Mouse (Mus musculus) myocyte (in vitro differentiated cells): ENCODE results near the gene Tecpr1.

Experiments
- E2F4 ChIP-seq: IDR thresholded peaks from one replicate; pipeline ENCODE4 v1.6.1; 2011; ENCODE audit warnings: mild to moderate bottlenecking, control low read depth, moderate library complexity; ENCODE audit not compliant: insufficient read depth
- MAX ChIP-seq: IDR thresholded peaks from one replicate; pipeline ENCODE4 v1.6.1; 2011; ENCODE audit warnings: low read depth, mild to moderate bottlenecking, control low read depth
- MYOD1 ChIP-seq, 3 experiments: IDR thresholded peaks; one replicate each; pipeline ENCODE4 v1.6.1; 2011; ENCODE audit warnings: control low read depth in 2 of 3, low read depth in 2 of 3, mild to moderate bottlenecking in 2 of 3, moderate library complexity in 1 of 3; ENCODE audit not compliant: insufficient read length in 2 of 3, control insufficient read depth in 1 of 3
- MYOG ChIP-seq, 3 experiments: IDR thresholded peaks; one replicate each; pipeline ENCODE4 v1.6.1; 2011; ENCODE audit warnings: control low read depth in 2 of 3, low read depth in 2 of 3, mild to moderate bottlenecking in 2 of 3; ENCODE audit not compliant: insufficient read length in 2 of 3, control insufficient read depth in 1 of 3, insufficient read depth in 1 of 3
- POLR2A ChIP-seq: IDR thresholded peaks from one replicate; pipeline ENCODE4 v1.6.1; 2011; ENCODE audit warnings: low read depth, mild to moderate bottlenecking, control low read depth, moderate library complexity; ENCODE audit not compliant: insufficient read length
- POLR2AphosphoS2 ChIP-seq: IDR thresholded peaks from one replicate; pipeline ENCODE4 v1.6.1; 2011; ENCODE audit warnings: low read depth, control low read depth; ENCODE audit not compliant: insufficient read length
- TCF12 ChIP-seq: IDR thresholded peaks from one replicate; pipeline ENCODE4 v1.6.1; 2011; ENCODE audit warnings: mild to moderate bottlenecking, control low read depth; ENCODE audit not compliant: poor library complexity, insufficient read depth, severe bottlenecking
- USF1 ChIP-seq: IDR thresholded peaks from one replicate; pipeline ENCODE4 v1.6.1; 2011; ENCODE audit warnings: low read depth, mild to moderate bottlenecking, control low read depth, moderate library complexity

DNA sequence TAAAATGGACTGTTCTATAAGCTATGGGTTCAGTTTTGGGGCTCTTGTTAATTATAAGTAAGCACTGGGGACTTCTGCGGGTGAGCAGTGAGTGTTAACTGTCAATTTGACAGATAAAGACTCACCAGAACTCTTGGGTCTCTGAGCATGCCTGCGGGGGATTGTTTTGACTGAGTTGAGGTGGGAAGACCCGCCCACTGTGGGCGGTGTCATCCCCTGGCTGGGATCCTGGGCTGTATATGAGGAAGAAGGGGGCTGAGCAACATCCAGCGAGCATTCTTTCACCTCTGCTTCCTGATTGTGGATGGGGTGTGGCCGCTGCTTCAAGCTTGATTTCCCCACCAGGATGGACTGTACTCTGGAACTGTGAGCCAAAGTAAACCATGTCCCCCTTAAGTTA, 10.8 kb upstream of the Tecpr1 start:
- no peak for TF ChIP-seq E2F4
- TF ChIP-seq POLR2A, result no peak
- TF ChIP-seq MAX, result no peak
- TF ChIP-seq MYOD1 (IDR thresholded peaks at IDR 0.05; ENCODE audit: control insufficient read depth in 1 of 3, insufficient read length in 2 of 3, low read depth in 2 of 3), result no peak
- no peak for TF ChIP-seq MYOG (IDR thresholded peaks at IDR 0.05; ENCODE audit: control insufficient read depth in 1 of 3, insufficient read depth in 1 of 3, insufficient read length in 2 of 3, low read depth in 2 of 3)
- TF ChIP-seq USF1, result no peak
- TF ChIP-seq POLR2AphosphoS2, result no peak
- no peak for TF ChIP-seq TCF12
